Mouse (Mus musculus): ENCODE measurements around the gene Olfr26. TPM values are rescaled to one million over a fixed set of nuclear protein-coding genes. Genes with fewer than 3 reads are reported as not detected.
"Not testable (repeated sequence)": the region's sequence is repeated elsewhere in the genome, so short reads cannot be mapped to it uniquely, and the experiment has no call there.

Olfr26 gene
- polyA plus RNA-seq (2014; fragmentation: Nextera tagmentation; extraction: Ambion mirVana) = not detected in 2 replicates

- Histone ChIP-seq H3K4me3 (ENCODE audit: low read depth, low read length) (no peak within 1 kb of the TSS), H3K36me3 (ENCODE audit: control insufficient read depth, insufficient read depth, low read length) (no peaks in the 10 kb centered on the region), H3K4me2 (replicated peaks; ENCODE audit: low read depth, low read length) (no peak within 1 kb of the TSS), H3K27ac (ENCODE audit: low read length) (no peak within 1 kb of the TSS), H3K9ac (replicated peaks; ENCODE audit: low read depth, low read length) (no peak within 1 kb of the TSS), H3K27me3 (ENCODE audit: control insufficient read depth, insufficient read depth, low read length) (no peaks in the 10 kb centered on the region), H3K4me1 (ENCODE audit: control insufficient read depth, insufficient read depth, low read length) (no peaks in the 10 kb centered on the region), H3K9me3 (ENCODE audit: control insufficient read depth, low read depth, low read length) (no peaks in the 10 kb centered on the region)
- no peak for ATAC-seq (ENCODE audit: insufficient number of reproducible peaks, insufficient read depth, low FRiP score, low read depth)
Measured at GRCm38 (mm10) chr9:38854760-38855159, at the start of gene Olfr26. Gene Olfr26 (plus strand): TSS chr9:38855060.

DNA sequence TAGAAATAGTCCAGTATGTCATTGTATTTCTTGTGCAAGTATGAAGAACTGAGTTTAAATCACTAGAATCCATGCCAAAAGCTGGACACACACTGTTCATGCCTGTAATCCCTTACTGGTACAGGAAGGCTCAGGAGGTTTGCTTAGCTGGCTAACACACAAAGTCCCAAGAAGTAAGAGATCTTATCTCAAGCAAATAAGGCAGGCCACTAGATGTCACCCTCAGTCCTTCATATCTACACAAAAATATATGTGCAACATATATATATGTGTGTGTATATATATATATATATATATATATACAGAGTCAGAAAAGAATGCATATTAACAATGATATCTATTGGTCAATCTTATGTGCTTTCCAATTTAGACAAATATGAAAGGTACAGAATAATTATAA lies 49.2 kb upstream of the Olfr26 start:
- H3K4me3 ChIP-seq (ENCODE audit: low read depth, low read length) = no peak overlapping the region
- H3K36me3 ChIP-seq (ENCODE audit: control insufficient read depth, insufficient read depth, low read length) = no peaks in the 10 kb centered on the region
- no peak overlapping the region for H3K9ac ChIP-seq (replicated peaks; ENCODE audit: low read depth, low read length)
- no peak overlapping the region for H3K4me2 ChIP-seq (replicated peaks; ENCODE audit: low read depth, low read length)
- H3K4me1 ChIP-seq (ENCODE audit: control insufficient read depth, insufficient read depth, low read length) = no peaks in the 10 kb centered on the region
- H3K27ac ChIP-seq (ENCODE audit: low read length) = no peak overlapping the region
- H3K9me3 ChIP-seq (ENCODE audit: control insufficient read depth, low read depth, low read length) = no peaks in the 10 kb centered on the region
- H3K27me3 ChIP-seq (ENCODE audit: control insufficient read depth, insufficient read depth, low read length) = no peaks in the 10 kb centered on the region
- ATAC-seq (ENCODE audit: insufficient number of reproducible peaks, insufficient read depth, low FRiP score, low read depth) = no peak

DNA sequence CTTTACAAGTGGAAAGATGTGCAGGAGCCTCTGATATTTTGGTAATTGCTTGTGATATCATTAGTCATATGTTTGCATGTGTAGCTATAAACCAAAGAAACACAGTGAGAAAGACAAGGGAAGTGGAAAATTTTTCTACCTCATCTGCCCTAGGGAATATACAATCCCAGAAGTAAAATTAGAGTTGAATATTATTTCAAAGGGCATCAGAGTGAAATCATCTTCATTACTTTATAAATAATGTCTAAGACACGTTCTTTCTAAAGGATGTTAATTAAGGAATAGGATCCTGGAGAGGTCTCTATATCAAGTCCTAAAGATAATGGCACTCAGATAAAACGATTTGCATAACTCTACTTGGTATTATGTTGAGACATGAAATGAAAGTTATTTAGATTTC lies 40.5 kb upstream of the Olfr26 start, which contains the start of gene Olfr922:
Olfr922 (plus strand) TSS at position 301 of the 400 bp plus-strand sequence.
- no peaks in the 10 kb centered on the region for H3K27me3 ChIP-seq (ENCODE audit: control insufficient read depth, insufficient read depth, low read length)
- ATAC-seq (ENCODE audit: insufficient number of reproducible peaks, insufficient read depth, low FRiP score, low read depth) = no peak
- no peaks in the 10 kb centered on the region for H3K9me3 ChIP-seq (ENCODE audit: control insufficient read depth, low read depth, low read length)
- no peak within 1 kb of the TSS for H3K4me2 ChIP-seq (replicated peaks; ENCODE audit: low read depth, low read length)
- 69% methylated on average over 2 of the region's 2 CpGs for WGBS
- H3K27ac ChIP-seq (ENCODE audit: low read length) = no peak within 1 kb of the TSS
- H3K4me1 ChIP-seq (ENCODE audit: control insufficient read depth, insufficient read depth, low read length) = no peaks in the 10 kb centered on the region
- no peaks in the 10 kb centered on the region for H3K36me3 ChIP-seq (ENCODE audit: control insufficient read depth, insufficient read depth, low read length)
- H3K9ac ChIP-seq (replicated peaks; ENCODE audit: low read depth, low read length) = no peak within 1 kb of the TSS
- no peak within 1 kb of the TSS for H3K4me3 ChIP-seq (ENCODE audit: low read depth, low read length)

DNA sequence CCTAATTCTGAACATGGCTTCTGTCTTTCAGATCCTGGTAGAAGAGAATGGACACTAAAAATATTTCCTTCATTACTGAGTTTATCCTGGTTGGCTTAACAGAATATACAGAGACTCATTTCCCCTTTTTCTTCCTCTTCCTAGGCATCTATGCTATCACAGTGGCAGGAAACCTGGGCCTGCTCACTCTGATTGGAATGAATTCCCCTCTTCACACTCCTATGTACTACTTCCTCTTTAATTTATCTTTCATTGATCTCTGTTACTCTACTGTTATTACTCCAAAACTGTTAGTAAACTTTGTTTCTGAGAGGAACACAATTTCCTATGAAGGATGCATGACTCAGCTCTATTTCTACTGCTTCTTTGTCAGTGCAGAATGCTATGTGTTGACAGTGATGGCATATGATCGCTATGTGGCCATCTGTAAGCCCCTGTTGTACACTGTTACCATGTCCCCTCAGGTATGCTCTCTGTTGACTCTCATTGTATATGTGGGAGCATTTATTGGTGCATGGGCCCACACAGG lies 39.3 kb upstream of the Olfr26 start:
- Histone ChIP-seq H3K27me3 (ENCODE audit: control insufficient read depth, insufficient read depth, low read length) (no peaks in the 10 kb centered on the region), H3K9me3 (ENCODE audit: control insufficient read depth, low read depth, low read length) (no peaks in the 10 kb centered on the region), H3K4me3 (ENCODE audit: low read depth, low read length) (no peak overlapping the region), H3K9ac (replicated peaks; ENCODE audit: low read depth, low read length) (no peak overlapping the region), H3K4me1 (ENCODE audit: control insufficient read depth, insufficient read depth, low read length) (no peaks in the 10 kb centered on the region), H3K4me2 (replicated peaks; ENCODE audit: low read depth, low read length) (no peak overlapping the region), H3K27ac (ENCODE audit: low read length) (no peak overlapping the region), H3K36me3 (ENCODE audit: control insufficient read depth, insufficient read depth, low read length) (no peaks in the 10 kb centered on the region)
- WGBS = 83% methylated on average over 1 of the region's 1 CpGs
- no peak for ATAC-seq (ENCODE audit: insufficient number of reproducible peaks, insufficient read depth, low FRiP score, low read depth)

- H3K27me3 ChIP-seq (ENCODE audit: control insufficient read depth, insufficient read depth, low read length) = no peaks in the 10 kb centered on the region
- no peak within 1 kb of the TSS for H3K9ac ChIP-seq (replicated peaks; ENCODE audit: low read depth, low read length)
- ATAC-seq (ENCODE audit: insufficient number of reproducible peaks, insufficient read depth, low FRiP score, low read depth) = no peak
- H3K4me1 ChIP-seq (ENCODE audit: control insufficient read depth, insufficient read depth, low read length) = no peaks in the 10 kb centered on the region
- H3K4me2 ChIP-seq (replicated peaks; ENCODE audit: low read depth, low read length) = no peak within 1 kb of the TSS
- no peaks in the 10 kb centered on the region for H3K9me3 ChIP-seq (ENCODE audit: control insufficient read depth, low read depth, low read length)
- H3K4me3 ChIP-seq (ENCODE audit: low read depth, low read length) = no peak within 1 kb of the TSS
- no peak within 1 kb of the TSS for H3K27ac ChIP-seq (ENCODE audit: low read length)
- no peaks in the 10 kb centered on the region for H3K36me3 ChIP-seq (ENCODE audit: control insufficient read depth, insufficient read depth, low read length)
- 93% methylated on average over 1 of the region's 1 CpGs for WGBS
Measured at GRCm38 (mm10) chr9:38826245-38826644, 28.6 kb upstream of the Olfr26 start, which contains the start of gene Olfr923. Gene Olfr923 (plus strand): TSS chr9:38826545.

- Histone ChIP-seq H3K9ac (replicated peaks; ENCODE audit: low read depth, low read length) (no peak overlapping the region), H3K4me3 (ENCODE audit: low read depth, low read length) (no peak overlapping the region), H3K4me2 (replicated peaks; ENCODE audit: low read depth, low read length) (no peak overlapping the region), H3K4me1 (ENCODE audit: control insufficient read depth, insufficient read depth, low read length) (no peaks in the 10 kb centered on the region), H3K27ac (ENCODE audit: low read length) (no peak overlapping the region), H3K27me3 (ENCODE audit: control insufficient read depth, insufficient read depth, low read length) (no peaks in the 10 kb centered on the region), H3K9me3 (ENCODE audit: control insufficient read depth, low read depth, low read length) (no peaks in the 10 kb centered on the region), H3K36me3 (ENCODE audit: control insufficient read depth, insufficient read depth, low read length) (no peaks in the 10 kb centered on the region)
- 78% methylated on average over 2 of the region's 2 CpGs for WGBS
- no peak for ATAC-seq (ENCODE audit: insufficient number of reproducible peaks, insufficient read depth, low FRiP score, low read depth)
Measured at GRCm38 (mm10) chr9:38833027-38833426, 21.8 kb upstream of the Olfr26 start.

GRCm38 (mm10) chr9:38844149-38844548 lies 10.7 kb upstream of the Olfr26 start, which contains the start of gene Olfr924:
Gene Olfr924 (plus strand): TSS chr9:38844449.
- H3K36me3 ChIP-seq (ENCODE audit: control insufficient read depth, insufficient read depth, low read length) = no peaks in the 10 kb centered on the region
- H3K9ac ChIP-seq (replicated peaks; ENCODE audit: low read depth, low read length) = no peak within 1 kb of the TSS
- H3K27ac ChIP-seq (ENCODE audit: low read length) = no peak within 1 kb of the TSS
- 76% methylated on average over 1 of the region's 1 CpGs for WGBS
- no peak within 1 kb of the TSS for H3K4me2 ChIP-seq (replicated peaks; ENCODE audit: low read depth, low read length)
- ATAC-seq (ENCODE audit: insufficient number of reproducible peaks, insufficient read depth, low FRiP score, low read depth) = no peak
- no peaks in the 10 kb centered on the region for H3K9me3 ChIP-seq (ENCODE audit: control insufficient read depth, low read depth, low read length)
- no peaks in the 10 kb centered on the region for H3K4me1 ChIP-seq (ENCODE audit: control insufficient read depth, insufficient read depth, low read length)
- no peak within 1 kb of the TSS for H3K4me3 ChIP-seq (ENCODE audit: low read depth, low read length)
- H3K27me3 ChIP-seq (ENCODE audit: control insufficient read depth, insufficient read depth, low read length) = no peaks in the 10 kb centered on the region

- H3K27me3 ChIP-seq (ENCODE audit: control insufficient read depth, insufficient read depth, low read length); H3K36me3 ChIP-seq (ENCODE audit: control insufficient read depth, insufficient read depth, low read length); H3K4me2 ChIP-seq (replicated peaks; ENCODE audit: low read depth, low read length); H3K27ac ChIP-seq (ENCODE audit: low read length); H3K4me1 ChIP-seq (ENCODE audit: control insufficient read depth, insufficient read depth, low read length); H3K9ac ChIP-seq (replicated peaks; ENCODE audit: low read depth, low read length); H3K9me3 ChIP-seq (ENCODE audit: control insufficient read depth, low read depth, low read length); H3K4me3 ChIP-seq (ENCODE audit: low read depth, low read length); ATAC-seq (ENCODE audit: insufficient number of reproducible peaks, insufficient read depth, low FRiP score, low read depth): not testable (repeated sequence)
- WGBS = 64% methylated on average over 2 of the region's 2 CpGs
Measured at GRCm38 (mm10) chr9:38874880-38875279, 20.0 kb downstream of the Olfr26 start.

DNA sequence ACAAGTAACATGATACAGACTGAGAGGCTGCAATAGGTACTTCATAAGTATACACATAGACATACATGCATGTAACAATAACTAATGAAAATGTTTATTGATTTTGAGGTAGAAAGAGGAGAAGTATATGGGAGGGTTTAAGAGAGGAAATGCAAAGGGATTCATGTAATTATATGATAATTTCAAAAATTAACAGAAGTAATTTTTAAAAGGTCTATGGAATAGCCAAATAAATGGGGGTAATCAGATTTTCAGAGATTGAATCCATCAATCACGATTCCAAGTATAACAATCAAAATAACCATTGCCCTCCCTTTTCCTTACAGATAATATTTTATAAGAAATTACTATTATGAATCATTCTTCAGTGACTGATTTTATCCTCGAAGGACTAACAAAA lies 22.0 kb downstream of the Olfr26 start, which contains the start of gene Olfr926:
Olfr926 (plus strand) TSS at position 301 of the 400 bp plus-strand sequence.
- ATAC-seq (ENCODE audit: insufficient number of reproducible peaks, insufficient read depth, low FRiP score, low read depth) = no peak
- WGBS = 75% methylated on average over 2 of the region's 2 CpGs

More for the DNA sequence above, 22.0 kb downstream of the Olfr26 start, which contains the start of gene Olfr926:
- H3K4me2 ChIP-seq (replicated peaks; ENCODE audit: low read depth, low read length) = no peak within 1 kb of the TSS
- H3K4me3 ChIP-seq (ENCODE audit: low read depth, low read length) = no peak within 1 kb of the TSS
- H3K27me3 ChIP-seq (ENCODE audit: control insufficient read depth, insufficient read depth, low read length) = no peaks in the 10 kb centered on the region
- no peak within 1 kb of the TSS for H3K27ac ChIP-seq (ENCODE audit: low read length)
- no peak within 1 kb of the TSS for H3K9ac ChIP-seq (replicated peaks; ENCODE audit: low read depth, low read length)
- H3K4me1 ChIP-seq (ENCODE audit: control insufficient read depth, insufficient read depth, low read length) = no peaks in the 10 kb centered on the region
- peaks cover 6% of the 10 kb centered on the region; the same call in 1 of the 2 replicates for H3K9me3 ChIP-seq (ENCODE audit: control insufficient read depth, low read depth, low read length)
- H3K36me3 ChIP-seq (ENCODE audit: control insufficient read depth, insufficient read depth, low read length) = no peaks in the 10 kb centered on the region

All from stomach, embryonic 14.5 days (tissue).